Mouse (Mus musculus) frontal cortex, adult 2 months (tissue): ENCODE measurements at regions not wholly inside any gene's neighbourhood (a gene's known extent, or its start where the extent isn't known, plus 50 kb on each side); places are given as distances from the start of the nearest gene placed in this dataset.

ENCODE experiments used
- DNase-seq, 2 experiments: peaks; one replicate each; pipeline ENCODE4 v3.0.0; 2022; ENCODE audit warnings: low spot score in 1 of 2; ENCODE audit errors: extremely low spot score in 1 of 2

DNA sequence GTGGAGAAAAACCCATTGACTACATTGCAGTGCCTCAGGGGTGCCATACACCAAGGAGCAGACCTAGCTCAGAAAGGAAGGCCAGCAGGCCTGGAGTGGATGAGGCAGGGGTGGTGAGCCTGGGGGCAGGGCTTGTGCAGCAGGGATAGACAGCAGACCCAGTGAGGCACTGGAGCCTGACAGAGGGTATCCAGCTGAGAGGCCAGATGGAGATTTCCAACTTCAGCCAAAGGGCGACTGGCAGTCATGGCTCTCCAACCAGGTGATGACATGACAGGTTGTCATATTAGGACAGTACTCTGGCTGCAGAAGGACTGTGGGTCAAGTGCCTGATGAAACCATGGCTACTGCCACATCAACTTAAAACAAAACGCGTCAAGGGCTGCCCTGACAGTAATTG, 431.1 kb downstream of the Glrx3 start:
- DNase-seq = no peak

DNA sequence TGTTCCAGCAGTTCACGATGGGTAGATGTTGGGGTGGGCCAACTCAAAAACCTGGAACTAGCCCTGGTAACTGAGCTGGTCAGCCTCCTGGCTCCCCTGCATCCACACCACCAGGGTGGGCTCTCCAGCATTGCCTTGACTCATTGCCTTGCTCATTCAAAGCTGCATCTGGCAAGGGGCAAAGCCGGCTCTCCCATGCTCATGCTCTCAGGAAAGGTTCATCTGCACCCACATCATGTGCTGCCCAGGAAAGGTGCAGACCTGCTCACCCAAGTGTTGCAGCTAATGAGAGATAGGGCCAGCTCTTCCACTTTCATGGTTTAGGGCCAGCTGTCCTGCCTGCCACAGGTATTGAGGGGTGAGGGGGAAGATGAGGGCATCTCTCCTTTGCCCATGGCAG, 437.9 kb downstream of the Glrx3 start:
- DNase-seq = no peak

DNA sequence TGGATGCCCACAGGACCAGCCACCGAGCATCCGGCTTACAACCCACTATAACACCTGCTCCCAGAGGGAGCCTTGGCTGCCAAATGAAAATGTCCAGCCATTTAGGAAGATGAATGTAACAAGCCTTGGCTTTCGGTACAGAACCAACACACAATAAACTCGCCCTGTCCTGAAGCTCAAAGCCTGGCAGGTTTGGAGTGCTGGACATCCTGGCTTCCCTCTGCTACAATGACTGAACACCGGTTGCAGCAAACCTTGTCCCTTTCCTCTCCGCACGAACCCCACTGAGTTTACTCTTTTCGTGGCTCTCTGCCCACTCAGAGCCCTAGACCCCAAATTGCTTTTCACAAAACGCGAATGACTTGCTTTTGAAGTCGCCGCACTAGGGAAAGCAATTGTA, 441.9 kb downstream of the Glrx3 start:
- DNase-seq = no peak

DNA sequence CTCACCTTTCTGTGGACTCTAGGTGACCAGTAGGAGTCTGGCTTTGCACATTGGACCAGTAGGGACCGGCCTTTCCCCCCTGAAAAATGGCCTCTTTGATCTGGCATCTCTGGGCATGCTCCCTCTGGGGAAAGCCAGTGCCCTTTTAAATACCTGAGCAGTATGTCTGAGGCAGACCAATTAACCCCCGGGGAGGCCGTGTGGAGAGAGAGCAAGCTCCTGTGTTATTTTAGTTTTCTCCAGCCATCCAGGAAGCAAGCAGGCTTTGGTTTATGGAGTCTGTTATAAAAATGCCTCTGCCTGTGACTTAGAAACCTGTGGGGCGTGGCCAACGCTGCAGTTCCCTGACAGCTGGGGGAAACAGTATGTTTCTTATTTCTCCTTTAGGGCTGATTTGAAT, 445.5 kb downstream of the Glrx3 start:
- DNase-seq = no peak

DNA sequence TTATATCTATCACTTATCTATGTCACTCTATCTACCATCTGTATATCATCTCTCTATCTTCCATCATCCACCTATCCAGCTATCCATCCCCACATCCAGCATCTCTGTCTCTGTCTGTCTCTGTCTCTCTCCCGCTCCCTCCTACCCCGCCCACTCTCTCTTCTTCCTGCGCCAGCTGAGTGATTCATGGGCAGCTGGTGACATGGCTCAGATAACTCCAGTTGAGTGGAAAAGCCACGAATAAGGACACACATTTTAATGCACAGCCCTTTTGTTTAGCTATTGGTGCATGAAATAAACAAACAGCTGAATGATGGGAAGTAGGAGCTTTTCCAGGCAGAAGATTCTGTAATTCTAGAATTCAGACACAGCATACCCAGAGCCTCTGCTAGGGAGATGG, 446.3 kb downstream of the Glrx3 start:
- peak in 1 of 2 experiments; percentile 9 for DNase-seq

DNA sequence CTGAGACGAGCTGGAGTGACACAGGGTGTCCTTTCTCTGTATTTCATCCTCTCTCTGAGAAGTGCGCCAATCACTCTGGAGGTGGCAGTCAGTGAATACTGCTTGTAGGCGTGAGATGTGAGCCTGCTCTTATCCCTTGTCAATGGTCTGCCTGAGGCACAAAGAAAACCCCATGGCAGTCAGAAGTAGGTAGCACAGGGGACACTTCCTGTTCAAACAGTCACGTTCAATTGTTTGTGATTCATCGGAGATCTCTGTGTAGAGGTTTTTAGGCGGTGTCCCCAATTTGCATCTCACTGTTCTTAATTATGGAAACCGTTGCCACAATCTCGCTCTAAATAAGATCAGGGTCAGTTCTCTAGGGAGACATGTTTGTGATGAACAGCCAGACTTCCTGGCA, 447.7 kb downstream of the Glrx3 start:
- DNase-seq = no peak

DNA sequence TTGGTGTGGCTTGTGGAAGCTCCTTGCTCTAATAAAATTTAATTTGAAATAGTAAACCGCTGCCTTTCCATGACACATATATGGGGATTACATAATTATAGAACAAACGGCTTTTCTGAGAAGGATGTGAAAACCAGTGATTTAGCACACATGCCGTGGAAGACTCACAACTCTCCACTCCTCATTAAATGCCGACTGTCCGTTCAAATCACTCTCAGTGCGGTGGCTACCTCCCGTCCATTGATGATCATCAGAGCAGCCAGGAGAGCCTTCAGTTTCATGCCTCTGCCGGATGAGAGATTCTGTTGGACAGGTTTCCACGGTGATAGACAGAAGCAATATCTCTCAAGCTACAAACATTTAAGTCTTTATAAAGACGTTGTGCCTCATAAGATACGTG, 451.3 kb downstream of the Glrx3 start:
- no peak for DNase-seq

DNA sequence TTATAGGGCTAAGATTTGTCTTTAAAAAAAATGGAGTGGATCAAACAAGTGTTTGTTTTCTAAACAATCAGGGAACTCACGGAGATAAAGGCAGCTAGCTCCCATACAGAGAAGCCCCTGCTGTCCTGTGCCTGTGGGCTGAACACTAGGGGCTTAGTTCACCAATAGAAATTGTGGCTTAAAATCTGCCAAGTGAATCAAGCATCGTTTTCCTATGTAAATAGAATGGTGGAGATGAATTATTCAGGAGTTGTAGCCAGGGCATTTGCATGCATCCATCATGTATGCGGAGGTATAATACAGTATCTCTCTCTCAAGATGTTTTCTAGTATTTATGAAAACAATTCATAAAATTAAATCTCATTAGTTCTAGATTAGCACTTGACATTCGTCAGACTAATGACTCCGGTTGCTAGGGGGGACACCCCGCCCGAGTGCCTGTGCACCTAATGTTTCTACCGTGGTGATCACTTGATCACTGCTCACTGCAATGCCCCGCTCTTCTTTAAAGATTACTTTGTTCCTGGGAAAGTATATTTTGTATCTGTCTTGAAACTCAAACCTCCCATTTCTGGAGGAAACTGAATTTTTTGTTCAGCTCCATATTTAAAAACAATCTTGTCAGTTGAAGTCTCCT, 469.1 kb downstream of the Glrx3 start:
- no peak for DNase-seq

DNA sequence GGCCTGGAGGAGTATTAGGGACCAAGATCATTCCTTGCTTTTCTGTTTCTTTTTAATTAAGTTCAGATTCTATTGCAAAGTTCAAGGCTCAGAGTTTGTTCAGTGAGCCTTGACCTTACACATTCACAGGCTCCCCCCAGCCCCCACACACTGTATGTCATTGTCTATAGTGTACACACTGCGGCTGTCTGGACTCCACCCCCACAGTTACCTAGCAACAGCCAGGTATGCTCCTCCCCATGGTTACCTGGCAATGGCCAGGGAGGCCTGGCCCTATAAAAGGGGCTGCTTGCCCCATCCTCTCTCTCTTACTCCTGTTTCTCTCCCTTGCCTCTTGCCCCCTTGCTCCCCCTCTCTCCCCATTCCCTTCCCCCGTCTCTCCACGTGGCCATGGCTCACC, 472.0 kb downstream of the Glrx3 start:
- DNase-seq = no peak

DNA sequence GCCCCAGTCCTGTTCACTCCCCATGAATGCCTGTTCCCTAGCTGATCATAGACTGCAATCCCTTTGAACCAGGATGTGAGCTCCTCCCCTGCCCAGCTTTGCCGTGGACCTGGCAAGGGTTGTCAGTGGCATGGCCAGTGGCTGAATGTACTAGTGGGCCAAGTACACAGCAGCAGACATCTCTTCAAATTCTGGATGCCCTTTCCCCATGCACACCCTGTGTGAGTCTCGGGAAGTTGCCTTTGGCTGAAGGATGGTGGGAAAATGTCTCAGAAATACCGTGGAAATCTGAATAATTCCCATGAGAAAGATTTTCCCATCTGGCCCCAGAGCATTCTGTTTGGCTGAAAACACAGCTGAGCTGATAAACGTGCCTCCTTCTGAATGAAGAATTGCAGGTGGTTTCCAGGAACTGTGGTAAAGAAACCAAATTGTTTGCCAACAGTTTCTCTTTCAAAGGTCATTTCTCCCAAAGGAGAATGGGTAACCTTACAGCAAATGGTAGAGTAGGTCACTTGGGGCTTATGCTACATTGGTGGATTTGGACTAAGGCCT, 476.2 kb downstream of the Glrx3 start:
- DNase-seq = no peak

DNA sequence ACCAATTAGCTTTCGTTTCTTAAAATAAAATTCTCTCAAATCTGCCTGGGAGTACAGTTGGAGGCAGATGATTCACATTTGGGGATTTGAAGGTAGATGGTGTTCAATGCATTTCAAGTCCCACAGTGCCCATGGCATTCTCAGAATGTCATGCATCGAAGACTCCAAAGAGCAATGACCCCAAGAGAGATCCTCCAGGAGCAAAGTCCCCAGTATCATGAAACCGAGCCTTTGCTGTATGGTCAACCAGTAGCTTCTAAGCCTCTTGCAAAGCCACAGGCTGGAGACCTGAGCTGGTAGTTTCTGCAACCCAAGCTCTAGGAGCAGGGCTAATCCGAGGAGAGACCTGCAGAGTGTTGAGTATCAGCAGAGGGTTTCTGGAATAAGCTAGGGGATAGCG, 477.1 kb downstream of the Glrx3 start:
- no peak for DNase-seq

DNA sequence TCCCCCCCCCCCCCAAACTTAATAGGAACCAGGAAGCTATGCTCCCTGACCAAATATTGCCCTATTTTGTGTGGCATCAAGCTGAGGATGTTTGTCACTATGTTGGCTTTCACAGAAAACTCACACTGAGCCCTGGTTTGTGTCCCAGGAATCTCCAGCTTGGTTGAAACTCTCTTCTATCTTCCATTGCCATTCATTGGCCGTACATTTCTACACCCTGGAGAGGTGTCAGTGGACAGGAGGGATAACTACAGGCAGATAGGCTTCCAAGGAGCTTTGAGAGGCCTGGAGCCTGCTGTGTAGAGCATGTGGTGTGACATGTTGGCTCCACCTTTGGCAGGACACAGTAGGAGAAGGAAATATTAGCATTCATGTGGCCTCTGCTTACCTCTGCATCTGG, 478.9 kb downstream of the Glrx3 start:
- no peak for DNase-seq

DNA sequence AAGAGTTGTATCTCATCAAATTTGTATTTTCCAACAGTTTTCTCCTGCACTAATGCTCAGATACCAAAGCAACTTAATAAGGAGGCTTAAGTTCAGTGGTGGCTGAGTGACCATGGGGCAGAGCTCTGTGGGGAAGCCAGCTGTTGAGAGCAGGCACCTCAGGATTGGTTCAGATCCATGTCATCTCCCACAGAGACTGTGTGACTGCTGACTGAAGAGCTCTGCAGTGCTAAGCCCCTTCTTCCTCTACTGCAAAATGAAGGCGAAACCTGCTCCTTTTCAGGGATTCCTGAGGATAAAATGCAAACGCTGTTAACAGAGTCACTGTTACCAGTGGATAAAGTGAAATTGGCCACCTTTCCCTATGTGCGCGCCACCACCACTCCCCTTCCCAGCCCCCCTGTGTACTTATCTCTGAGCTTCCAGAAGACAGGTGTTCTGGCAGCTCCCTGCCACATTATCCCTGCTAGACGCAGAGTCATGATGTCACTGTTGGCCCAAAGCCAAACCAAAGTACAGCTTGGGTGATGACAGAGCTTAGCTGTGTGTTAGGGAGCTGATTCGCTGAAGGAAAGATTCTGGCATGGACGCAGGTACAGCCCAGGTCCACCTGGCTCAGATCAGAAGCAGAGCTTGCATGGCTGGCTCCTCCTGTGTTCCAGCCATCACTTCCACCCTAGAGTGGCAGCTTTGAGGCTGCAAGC, 472.9 kb downstream of the Tcerg1l start:
- DNase-seq = peak; percentile 20 to 62

DNA sequence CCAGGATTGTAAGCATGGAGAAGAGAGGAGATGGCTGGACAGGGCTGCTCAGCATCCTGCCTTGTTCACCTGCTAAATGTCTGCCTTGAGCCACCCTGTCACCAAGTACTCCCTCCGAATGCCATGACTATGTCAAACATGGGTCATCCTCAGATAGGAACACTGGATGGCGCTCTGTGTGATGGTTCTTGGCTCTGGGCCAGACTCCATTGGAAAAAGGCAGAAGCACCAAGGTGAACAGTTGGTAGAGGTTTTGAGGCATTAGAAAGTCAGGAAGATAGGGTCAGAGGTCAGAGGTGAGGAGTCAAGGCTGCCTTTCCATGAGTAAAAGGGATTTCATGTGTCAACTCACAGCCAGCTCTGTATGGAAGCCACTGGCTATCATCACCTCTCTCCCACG, 471.9 kb downstream of the Tcerg1l start:
- no peak for DNase-seq

DNA sequence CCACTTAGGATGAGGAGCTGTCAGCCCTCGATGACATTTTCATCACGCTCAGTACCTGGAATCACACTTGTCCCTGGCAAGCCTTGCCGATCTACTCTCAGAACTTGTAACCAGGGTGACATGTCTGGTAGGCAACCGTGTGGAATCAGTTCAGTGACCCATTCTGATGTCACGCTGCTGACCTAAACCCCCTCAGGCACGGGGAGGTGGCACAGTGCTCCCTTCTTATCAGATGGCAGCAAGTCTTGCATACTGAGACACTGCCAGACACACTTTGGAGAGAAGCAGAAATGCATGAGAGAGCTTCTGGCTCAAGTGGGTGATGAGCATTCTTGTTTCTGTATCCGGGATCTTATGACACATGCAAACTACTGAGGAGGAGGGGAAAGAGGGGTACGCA, 470.2 kb downstream of the Tcerg1l start:
- no peak for DNase-seq

DNA sequence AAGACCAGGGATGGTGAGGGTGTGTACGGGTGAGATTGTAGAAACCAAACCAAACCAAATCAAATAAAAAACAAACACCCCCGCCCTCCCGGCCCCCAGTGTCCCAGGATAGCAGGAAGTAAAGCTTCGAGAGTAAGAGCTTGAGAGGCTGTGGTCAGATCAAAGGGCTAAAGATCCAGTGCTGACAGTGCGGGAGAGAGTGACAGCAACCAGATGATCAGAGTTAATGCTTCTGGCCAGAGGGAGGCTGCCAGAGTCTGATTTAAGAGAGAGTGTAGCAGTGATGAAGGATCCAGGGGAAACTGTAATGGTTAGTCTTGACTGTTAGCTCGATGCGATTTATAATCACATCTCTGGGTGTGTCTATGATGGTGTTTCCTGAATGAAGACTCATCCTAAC, 467.3 kb downstream of the Tcerg1l start:
- no peak for DNase-seq

DNA sequence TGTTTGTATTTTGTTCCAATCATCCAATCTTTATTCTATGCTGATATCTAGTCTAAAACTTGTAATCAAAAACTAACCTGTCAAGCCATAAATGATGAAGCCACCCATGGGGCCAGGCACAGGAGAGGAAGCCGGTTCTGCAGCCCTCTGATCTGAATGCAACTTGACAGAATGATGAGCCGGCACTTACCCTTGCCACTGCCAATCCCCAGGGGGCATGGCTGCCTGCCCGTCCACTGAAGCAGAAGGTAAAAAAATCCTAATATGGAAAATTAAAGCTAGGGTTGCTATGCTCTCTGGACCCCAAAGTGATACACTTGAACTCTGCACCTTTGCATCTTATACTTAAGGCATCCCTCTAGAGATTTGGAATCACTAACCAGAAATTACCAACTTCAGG, 461.6 kb downstream of the Tcerg1l start:
- DNase-seq = no peak

DNA sequence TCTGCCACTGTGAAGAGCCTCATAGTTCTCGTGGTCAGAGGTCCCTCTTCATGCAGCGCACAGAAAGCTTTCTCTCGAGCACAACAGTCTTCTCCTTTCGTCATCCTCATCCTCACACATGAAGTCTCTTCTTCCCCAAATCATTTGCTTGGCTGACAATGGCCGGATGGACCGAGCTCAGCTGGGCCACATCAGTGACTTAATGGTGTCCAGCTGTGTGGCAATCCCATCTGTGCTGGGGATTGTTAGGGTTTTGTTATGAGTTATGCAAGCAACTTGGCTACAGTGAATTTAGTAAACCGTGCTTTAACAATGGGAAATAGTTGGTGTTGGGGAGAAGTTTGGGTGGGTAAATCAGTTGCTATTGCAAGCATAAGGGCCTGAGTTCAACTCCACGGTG, 458.4 kb downstream of the Tcerg1l start:
- DNase-seq = no peak

DNA sequence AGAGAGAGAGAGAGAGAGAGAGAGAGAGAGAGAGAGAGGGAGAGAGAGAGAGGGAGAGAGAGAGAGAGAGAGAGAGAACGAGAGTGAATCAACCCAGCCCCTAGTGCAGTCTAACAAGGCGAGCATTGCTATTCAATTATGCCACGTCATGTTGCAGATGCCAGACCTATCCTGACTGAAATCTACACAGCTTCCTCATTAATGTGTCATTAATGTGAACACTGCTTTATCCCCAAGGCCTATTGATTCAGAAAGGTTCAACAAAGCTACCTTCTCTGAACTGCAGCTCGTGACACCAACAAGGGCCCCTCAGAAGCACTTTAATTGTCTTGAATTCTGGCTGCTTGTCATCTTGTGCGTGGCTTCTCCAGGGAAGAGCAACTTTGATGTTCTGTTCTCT, 457.4 kb downstream of the Tcerg1l start:
- no peak for DNase-seq

DNA sequence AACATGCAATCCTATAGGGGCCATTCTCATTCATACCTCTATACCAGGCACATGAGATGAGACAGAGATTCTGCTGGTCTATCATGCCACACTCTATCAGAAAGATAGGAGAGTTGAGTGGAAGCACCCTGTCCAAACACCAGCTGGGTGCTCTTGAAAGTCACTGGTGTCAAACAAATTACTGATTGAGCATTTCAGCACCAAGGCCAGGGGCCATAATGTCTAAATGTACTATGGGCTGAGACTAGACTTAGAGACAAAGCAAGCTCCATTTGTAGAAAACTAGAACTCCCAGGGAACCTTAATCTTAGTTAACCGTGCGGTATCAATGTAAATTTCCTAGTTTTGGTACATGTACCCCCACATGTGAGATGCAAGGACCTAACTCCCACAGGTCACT, 452.5 kb downstream of the Tcerg1l start:
- DNase-seq = no peak

DNA sequence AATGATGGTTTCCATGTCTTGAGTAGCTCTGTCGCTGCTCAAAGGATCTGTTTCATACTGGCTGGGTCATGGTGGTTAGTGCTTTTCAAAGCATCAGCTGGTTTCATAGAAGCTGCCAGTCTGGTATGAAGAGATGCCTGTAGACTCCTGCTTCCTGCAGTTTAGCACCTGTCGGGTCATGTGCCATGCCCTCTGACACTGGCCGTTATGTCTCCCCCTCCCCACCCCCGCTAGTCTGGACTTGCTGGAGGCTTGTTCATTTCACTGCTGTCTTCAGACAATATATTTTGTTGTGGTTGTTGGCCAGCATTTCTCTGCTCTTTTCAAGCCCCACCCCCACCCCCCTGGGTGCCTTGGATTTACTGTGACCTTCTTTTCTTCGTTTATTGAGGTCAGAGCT, 450.1 kb downstream of the Tcerg1l start:
- no peak for DNase-seq

DNA sequence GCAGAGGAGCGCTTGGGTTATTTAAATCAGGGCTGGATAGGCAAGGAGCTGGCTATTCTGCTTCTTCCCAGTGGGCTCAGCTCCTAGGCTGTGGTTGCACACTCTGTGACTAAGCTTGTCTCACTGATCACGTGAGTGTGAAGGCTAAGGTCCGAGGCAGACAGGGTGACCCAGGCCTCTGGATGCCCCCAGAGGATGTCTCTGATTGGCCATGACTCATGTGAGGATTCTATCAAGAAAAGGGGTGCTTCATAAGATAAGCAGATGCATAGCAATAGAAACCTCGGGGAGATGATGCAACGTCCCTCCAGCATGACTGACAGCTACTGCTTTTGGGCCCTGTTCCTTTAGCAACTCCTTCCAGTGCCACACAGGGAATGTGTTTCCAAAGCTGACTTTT, 440.2 kb downstream of the Tcerg1l start:
- DNase-seq = no peak
